Mouse (Mus musculus): ENCODE data around the gene Deaf1.
A peak's percentile ranks its signal among the peaks of the same experiment; 100 is the strongest.

Gene Deaf1

DNA sequence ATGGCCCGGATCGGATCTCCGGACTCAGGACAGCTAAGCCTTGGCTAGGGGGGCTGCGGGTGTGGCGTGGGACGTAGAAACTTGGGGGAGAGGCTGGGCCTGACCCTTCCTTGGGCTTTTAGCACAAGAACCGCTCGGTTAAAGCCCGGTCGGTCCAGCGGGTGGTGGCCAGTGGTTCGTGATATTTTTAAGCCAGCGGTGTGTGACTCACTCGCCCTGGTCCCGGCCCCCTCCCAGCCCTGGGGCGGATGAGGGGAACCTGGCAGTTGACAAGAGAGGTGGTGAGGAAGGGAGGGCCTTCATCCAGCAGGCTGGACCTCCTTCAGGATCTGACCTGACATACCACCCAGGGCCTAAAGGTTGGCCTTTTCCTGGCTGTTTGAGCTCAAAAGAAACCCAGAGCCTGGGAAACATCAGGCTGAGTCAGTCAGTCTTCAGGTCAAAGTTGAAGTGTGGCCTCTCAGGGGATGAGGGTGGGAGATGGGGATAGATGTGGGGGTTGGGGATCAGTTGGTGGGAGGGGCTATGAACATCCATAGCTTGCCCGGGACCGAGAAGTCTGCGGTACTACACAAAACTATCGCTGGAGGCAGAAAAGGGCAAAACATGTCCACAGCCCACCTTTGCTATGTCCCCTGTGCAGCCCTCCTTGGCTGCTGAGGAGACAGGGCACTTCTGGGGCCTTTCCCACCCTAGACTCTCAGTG, 11.9 kb upstream of the Deaf1 start:
- no peak for DNase-seq

DNA sequence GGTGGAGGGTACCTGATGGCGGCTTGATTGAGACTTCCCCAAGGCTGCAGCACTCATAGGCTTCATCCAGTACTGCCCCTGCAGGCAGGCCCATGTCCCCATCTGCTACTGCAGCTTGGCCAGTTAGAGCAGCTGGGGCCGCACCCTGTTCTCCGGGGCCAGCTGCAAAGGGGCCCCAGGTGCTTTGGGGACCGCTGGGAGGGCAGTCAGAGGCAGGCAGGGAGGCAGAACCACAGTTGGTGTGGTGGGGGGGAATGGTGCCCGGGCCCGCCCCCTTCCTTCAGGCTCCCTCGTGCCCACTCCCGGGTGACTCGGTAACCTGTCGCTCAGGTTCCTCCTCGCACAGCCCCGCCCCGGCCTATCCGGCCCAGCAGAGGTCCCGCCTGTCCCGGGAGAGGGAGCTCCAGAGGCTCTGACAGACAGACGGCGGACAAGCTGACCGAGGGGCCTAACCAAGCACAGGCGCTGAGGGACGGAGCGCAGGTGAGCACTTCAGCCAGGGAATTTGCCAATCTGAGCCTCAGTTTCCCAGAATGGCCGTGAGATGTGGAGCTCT, 11.2 kb upstream of the Deaf1 start, which contains the start of gene Eps8l2:
Eps8l2 (plus strand) TSS at position 305 of the 556 bp plus-strand sequence.
- peak; percentile 41 for DNase-seq

DNA sequence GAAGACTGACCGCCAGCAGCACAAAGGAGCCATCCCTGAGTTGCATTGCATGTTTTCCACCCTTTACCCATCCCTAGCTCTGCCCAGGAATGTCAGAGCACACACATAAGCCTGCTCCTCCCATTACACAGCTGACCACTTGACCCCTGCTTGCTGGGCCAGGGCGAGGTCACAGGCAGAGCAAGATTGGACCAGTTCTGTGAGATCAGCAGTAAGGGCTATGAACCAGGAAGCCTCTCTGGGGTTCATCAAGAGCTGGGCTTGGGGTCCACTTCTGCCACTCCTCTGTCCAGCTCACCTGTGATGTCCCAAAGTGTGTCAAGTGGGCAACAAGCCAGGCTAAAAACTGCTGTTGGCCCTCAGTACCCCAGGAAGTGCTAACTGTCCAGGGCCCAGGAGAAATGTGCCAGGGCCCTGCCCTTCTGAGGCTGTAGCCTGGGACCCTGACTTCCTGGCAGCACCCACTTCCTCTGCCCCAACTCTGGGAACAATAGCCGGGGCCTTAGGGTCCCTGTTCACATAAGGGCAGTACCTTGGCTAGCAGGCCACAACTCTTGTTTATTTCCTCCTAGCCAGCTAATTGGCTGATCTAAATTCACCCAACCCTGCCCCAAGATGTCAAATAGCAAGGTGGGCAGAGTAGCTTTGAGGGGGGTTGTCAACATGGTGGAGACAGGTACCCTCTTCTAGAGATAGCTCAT, 10.4 kb upstream of the Deaf1 start:
- no peak for DNase-seq

DNA sequence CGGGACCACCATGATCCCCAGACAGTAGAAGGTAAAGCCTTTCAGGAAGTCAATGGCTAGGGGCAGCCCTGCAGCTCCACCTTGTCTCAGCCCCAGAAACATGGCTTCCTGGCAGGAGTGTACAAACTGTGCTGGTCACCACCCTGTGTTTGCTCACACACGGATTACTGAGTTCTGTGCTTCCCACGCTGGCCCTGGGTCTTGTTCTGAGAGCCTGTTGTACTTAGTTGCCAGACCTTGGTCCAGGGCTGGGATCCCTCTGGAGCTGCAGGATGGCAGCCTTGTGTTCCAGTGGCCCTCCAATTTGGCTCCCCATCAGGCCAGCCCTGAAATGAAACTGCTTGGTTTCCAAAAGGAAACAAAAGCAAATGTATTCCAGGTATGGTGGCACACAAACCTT, 8.8 kb upstream of the Deaf1 start:
- DNase-seq, result no peak

DNA sequence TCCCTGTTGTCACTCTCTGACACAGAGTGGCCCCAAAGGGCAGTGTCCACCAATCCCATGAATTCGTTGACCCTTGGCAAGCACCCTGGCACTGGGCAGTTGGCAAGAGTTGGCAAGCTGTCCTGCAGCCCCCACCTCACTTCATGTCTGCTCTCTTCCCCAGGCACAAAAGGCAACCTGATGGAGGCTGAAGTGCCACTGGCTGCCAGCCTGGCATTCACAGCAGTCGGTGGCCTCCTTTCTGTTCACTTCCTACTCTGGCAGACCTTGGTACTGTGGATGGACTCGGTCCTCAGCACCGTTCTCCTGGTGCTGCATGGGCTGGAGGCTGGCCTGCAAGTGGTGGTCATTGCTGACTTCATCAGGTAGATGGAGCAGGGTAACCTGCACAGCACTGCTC, 8.2 kb upstream of the Deaf1 start:
- no peak for DNase-seq

DNA sequence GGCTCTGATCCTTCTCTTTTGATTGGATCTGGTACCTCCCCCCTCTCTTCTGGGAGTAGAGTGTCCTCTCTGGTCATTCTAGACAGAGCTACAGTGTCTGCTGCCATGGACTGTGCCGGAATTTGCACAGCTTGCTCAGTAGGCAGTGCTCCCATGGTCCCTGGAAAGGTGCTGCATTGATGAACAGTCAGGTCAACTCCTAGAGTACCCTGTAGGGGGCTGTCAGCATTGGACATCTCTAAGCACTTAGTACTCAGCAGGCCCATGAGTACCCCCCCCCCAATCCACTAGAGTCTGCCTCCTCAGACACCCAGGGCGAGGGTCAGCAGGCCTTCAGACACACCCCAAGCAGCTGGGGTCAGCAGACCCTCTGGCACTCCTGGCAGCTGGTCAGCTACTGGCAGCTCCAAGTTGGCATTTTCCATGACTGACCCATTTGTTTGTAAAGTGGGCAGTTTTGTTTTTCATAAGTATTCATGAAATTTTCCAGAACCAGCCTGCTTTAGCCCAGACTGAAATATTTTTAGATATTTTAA, 7.6 kb upstream of the Deaf1 start:
- no peak for DNase-seq

DNA sequence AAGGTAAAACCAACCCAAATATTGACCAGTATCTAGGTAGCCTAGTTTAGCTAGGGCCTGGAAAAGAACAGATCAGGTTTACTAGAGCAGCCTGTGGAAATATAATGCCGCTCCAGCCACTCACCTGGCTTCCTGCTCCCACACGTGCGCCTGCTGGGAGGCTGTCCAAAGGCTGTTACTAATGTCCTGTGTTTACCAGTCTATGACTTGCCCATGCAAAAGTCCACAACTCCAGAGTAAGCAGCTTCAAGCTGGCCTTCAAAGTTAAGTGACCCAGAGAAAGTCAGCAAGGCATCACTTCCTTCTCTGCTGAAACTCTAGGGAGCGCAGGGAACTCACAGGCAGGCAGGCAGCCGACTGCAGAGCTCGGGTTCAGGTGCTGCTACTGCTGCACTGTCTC, 4.5 kb upstream of the Deaf1 start:
- DNase-seq, result no peak

DNA sequence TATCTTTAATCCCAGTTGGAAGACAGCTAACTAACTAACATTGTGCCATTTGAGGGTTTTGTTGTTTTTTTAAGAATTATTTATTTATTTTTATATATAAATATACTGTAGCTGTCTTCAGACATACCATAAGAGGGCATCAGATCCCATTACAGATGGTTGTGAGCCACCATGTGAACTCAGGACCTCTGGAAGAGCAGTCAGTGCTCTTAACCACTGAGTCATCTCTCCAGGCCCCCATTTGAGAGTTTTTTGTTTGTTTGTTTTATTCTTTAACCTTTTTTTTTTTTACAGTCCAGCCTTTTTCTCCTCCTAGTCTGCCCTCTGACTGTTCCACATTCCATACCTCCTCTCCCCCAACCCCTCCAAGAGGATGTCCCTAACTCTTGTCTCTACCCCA, 3.2 kb upstream of the Deaf1 start:
- no peak for DNase-seq

DNA sequence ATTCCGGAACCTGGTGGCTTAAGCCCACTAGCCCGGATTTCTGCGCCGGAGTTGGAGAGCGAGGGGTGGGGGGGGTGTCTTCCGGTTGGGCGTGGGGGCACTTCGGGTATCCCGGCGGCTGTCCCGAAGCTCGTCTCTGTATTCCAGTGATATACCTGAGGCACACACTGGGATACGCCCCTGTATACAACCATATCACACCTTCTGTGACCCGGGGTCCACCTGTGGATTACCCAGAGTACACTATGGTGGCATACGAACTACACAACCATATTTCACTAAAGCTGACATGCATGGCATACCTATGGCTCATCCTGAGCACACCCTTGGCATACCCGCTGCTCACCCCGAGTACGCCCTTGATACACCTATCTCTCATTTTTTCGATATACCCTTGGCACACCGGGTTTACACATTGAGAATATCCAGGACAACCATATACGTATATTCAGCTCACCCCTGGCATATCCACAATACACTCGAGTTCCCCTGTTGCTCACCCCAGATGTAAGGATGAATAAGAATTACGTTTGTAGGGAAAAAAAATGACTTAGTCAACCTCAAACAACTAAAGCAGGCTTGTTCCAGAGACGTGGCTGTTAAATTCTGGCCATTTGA, 992 bp upstream of the Deaf1 start:
- DNase-seq, result peak; percentile 27

DNA sequence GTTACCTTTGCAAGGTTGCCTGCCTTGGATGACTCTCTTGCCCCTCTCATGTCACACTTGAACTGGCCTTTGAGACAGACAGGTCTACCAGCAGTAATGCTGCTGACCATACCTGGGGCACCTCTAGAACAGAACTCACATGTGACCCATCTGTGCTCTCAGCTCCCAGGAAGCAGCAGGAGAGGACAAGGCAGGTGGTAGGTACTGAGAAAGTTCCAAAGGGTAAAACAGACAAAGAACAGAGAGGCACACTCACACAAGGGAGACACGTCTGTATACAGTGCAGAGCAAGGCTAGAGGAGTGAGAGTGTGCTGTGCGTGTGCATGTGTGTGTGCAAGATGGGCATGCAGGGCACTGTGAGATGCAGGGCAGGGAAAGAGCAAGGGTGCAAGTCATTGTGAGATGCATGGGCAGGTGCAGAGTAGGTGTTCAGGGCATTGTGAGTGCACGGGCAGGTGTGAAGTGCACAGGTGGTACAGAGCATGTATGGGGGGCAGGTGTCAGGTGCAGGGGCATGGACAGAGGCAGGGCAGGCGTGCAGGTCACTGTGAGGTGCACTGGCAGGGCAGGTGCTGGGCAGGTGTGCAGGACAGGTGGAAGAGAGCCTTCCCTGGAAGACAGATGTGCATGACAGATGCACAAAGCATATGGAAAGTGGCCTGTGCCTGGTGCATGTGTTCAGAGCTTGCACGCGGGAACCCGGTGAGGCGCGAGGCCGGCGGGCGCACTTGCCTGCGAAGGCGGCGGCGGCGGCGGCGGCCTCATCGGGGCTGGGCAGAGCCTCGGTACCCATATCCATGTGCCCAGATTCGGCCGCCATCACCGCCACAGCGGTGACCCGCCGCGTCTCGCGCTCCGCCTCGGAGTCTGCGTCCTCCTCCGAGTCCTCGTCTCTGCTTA, 694 bp downstream of the Deaf1 start:
- DNase-seq, result no peak

DNA sequence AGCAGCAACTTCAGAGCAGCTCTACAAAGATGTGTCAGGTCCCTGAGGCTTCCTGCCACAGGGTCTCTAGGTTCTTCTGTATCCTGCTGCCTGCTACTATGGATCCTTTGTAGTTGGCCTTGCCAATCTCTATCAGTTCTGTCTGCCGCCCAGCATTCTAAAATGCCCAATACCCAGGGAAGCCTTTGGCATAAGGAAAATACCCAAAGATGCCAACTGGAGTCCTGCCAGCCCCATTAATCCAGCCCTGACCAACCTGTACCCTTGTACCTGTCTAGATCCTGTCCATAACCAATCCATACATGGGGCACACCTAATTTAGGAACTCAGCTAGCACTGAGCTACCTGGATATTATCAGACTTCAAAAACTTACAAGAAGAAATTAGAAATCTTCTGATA, 2.8 kb downstream of the Deaf1 start:
- DNase-seq, result no peak

DNA sequence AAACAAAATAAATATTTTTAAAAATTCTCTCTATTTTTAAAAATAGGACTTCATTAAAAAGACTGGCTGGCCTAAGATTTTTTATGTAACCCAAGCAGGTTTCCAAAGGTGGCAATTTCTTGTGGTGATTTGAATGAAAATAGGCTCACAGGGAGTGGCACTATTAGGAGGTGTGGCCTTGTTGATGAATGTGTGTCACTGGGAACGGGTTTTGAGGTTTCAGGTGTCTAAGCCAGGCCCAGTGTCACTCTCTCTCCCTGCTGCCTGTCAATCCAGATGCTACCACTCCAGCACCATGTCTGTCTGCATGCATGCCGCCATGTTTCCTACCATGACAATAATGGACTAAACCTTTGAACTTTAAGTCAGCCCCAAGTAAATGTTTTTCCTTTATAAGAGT, 8.0 kb downstream of the Deaf1 start:
- no peak for DNase-seq

DNA sequence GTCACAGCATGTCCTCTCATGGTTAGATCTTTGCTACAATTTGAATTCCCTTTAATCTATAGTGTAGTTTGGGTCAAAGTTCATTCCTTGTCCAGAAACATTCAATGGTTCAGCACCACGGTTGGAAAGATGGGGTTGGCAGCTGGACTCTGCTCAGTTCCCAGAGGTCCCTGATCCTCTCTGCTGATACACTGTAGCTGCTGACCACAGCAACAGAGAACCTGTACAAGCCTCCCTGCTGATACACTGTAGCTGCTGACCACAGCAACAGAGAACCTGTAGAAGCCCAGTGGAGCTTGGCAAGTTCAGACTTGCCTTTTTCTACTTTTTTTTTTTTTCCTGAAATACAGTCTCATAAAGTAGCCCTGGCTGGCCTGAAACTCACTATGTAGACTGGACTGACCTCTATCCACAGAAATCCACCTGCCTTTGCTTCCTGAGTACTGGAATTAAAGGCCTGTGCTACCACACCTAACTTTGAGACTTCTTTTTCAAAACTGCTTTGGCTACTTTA, 9.8 kb downstream of the Deaf1 start:
- no peak for DNase-seq

DNA sequence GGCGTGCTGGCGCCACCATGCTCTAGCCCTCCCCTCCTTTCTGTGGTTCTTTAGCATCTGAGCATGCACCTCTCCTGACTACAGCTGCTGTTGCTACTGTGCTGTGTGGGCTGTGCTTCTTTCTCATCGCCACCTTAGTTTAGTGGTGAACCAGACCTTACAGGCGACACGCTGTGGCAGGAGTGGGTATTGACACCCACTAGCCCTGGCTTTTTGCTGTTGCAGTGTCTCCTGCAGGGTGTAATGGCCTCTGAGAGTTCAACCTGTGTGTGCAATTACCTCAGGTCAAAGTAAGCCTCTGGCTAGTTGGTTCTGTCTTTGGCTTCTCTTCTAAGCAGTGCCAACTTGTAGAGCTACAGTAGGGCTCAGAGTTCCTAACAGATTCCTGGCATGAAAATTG, 11.5 kb downstream of the Deaf1 start:
- peak; percentile 32 for DNase-seq

DNA sequence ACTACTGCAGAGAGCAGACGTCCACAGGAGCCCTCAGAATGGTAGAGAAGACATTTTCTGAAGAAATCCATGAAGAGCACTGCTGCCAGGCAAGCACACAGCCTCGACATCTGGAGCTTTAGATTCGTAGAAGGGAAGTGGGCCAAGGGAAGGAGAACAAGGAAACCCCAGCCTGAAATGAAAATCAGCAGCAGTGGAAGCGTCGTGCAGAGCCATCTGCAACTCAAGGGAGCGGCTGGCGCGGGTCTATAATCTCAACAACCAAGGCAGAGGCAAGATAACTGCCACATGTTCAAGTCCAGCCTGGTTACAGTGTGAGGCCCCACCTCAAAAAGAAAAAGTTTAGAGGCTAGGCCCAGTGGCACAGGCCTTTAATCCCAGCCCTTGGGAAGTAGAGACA, 12.4 kb downstream of the Deaf1 start:
- no peak for DNase-seq

DNA sequence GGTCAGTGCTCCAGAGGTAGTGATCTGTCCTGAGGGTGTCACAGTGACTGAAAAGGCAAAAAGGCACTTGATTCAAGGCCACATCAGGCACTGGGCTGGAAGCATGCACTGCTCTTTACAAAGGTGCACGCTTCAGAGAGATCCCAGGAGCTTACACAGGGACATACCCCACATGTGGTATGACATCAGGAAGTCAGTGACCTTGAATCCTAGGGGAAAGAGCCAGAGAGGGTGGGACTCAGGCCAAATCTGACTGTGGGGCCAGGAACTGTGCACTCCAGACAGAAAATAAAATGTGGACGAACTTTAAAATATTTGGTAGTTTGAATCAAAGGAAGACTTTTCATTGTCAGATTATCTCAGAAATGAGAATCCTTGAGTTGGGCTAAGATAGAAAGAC, 13.1 kb downstream of the Deaf1 start:
- DNase-seq, result no peak

DNA sequence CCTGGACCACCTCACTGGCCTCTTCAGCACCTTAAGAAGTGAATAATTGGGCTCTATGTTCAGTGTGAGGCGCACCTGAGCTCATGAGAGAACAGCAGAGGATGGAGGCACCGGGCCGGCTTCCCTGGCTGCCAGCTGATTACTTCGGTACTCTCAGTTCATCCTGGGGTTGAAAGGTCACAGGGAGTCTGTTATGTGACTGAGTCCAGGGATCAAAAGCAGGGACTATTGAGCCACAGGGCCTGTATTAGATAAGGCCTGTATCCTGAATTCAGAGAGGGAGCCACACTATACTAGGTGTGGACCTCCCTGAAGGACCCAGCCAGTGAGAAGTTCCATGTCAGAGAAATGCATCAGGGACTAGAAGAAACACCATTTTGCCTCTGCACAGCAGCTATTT, 23.0 kb downstream of the Deaf1 start:
- no peak for DNase-seq

DNA sequence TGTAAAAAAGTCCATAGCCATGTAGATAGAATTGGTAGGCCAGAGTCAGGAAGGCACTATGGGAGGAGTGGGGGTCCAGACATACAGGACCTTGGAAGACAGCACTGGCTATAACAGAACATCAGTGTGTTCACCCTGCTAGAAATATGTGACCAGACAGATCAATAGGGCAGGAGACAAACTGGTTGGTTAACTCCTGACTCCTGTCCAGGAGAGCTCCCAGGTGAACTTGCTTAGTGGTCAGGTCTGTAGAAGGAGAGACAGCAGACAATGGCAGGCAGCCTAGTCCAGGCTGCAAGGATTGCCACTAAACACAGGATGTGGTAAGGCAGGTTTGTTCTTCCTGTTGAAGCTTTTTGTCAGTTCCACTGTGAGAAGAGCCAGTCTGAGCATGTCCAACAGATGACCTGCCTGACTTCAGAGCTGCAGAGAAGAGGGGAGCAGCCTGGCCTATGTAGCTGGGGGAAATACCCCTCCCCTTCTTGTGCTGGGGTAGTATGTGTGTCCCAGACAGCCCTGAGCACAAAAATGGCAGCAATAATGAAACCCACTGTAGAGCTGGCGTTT, 24.7 kb downstream of the Deaf1 start:
- DNase-seq, result no peak

DNA sequence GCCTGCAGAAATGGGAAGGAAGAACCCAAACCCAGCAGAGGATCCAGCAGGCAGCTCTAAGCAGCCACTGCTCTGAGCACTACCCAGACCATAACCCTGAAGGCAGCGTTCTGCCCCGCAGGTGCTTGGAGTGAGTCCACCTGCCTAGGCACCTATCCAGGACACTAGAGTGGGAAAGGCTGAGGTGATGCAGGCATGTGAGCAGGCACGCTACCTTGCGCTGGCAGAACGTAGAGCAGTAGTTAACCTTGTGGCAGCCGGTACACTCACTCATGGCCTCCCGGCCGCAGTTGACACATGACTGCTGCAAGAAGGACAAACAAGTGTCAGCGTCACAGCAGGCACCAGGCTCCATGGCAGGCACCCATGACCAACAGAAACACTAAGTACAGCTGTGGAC, 26.1 kb downstream of the Deaf1 start:
- DNase-seq, result no peak

DNA sequence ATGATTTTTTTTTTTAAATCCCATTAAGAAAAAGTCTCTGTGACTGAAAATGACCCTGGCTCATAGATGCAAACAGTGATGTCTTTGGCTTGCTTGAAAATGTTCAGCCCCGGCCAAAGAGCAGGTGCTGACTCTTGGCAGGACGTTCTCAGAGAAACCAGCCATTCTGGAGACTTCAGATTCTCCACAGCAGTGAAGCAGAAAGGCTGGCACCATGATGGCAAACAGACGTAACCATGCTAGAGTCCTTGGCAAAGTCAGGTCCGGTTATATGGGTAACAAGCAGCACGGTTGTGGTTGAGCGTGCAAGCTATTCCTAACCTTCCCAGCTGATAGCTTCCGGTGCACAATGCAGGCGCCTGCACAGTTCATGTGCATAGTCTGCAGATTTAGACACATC, 28.3 kb downstream of the Deaf1 start:
- DNase-seq, result no peak

DNA sequence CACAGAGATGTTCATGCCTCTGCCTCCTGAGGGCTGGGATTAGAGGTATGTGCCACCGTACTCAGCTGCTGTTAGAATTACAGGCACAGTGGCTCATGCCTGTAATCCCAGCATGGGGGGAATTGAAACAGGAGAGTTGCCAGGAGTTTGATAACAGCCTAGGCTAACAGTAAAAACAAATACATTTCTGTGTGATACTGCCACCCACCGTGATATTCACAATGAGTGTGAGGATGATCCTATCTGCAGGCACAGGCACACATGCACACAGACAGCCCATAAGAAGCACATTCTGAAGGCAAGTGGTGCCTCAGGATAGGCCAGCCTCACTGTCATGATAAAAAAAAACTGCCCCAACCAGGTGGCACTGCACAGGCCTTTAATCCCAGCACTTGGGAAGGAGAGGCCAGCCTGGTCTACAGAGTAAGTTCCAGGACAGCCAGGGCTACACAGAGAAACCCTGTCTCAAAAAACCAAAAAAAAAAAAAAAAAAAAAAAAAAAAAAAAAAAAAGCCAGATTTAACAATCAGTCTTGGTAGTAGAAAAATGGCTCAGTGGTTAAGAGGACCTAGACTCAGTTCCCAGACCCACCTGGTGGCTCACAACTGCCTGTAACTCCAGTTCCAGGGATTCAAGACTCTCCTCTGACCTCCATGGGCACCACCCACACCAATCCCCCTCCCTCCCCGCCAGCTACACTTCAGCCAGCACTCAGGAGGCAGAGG, 29.4 kb downstream of the Deaf1 start:
- no peak for DNase-seq

All from embryo, embryonic 11 days (tissue).